Mouse (Mus musculus) ES-CJ7 (cell line): ENCODE data around the gene Brca2.

Experiments used
- DNase-seq: peaks from one replicate; pipeline ENCODE4 v3.0.0; 2011; ENCODE audit warnings: low read depth, low spot score

Gene Brca2

DNA sequence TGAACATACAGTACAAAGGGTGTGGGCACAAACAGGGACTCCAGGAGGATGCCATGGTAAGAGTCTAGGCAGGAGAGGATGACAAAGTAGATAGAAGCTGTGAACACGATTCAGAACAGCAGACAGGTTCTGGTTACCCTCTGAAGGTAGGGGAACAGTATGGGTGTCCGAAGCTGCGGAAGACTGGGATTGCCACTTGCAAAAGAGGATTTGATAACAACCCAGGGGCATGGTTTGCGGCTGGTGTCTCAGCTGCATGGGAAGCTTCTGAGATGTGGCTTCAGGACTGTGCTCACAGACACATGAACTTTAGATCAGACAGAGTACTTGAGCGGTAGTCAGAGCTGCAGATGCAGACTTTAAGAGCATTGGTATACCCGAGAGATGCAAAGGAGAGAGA, 42.0 kb downstream of the Brca2 start:
- DNase-seq, result no peak

DNA sequence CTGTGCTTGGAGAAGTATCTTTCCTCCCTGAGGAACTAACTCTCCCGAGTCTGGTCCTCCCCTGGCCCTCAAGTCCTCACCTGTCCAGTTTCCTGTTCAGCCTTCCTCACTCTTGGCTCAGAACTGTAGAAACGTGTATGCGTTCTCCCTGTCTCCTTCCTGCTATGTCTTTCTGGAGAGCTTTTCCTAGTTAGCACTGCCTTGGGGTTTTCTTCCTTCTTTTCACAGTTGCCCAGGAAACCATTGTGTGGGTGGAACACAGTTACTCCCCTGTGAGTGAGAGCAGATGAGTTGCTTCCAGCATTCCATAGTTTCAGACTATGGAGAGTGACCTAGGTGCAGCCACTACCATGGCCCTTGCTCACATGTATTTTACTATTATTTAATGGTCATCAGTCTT, 43.8 kb downstream of the Brca2 start:
- DNase-seq, result no peak

DNA sequence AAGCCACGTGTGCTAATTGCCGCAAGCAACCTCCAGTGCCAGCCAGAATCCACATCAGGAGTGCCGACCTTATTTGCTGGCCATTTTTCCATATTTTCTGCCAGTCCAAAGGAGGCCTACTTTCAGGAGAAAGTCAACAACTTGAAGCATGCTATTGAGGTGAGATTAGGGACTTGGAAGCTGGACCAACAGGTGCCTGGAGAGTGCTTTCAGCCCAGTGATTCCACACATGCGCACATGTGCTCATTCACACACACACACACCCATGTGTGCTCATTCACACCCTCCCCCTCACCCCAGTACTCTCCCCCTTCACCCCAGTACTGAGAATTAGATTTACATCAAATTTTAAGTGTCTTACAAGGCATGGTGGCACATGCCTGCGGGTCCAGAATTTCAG, 44.5 kb downstream of the Brca2 start:
- no peak for DNase-seq

DNA sequence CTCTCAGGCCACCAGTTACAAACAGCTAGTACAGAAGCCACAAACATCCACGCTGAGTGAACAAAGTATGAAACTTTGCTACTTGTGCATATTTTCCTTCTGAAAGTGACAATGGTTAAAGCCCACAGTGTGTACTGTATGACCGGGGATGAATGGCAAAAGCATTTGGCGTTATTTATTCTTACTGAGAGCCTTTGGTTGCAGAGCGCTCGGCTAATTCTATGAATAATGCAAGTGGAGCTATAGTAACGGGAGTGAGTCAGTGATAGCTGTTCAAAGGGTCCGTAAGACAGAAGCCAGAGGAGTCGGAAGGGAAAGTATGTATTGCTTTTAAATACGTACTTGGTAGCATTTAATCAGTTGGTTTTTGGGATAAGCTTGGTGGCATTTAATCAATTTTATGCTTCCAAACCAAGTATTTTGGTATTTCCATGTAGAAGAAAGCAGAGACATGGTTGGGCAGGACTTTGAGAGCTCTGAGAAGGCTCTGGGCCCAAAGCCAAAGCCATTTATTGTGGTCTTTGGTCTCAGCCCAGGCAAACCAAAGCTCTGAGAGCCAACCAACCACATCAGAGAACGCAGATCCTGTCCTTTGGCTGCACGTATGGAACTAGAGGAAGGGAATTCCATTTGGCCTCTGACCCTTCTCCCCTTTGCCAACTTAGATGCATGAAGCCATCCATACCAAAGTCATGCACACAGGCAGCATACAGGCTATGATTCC, 48.2 kb downstream of the Brca2 start:
- no peak for DNase-seq

DNA sequence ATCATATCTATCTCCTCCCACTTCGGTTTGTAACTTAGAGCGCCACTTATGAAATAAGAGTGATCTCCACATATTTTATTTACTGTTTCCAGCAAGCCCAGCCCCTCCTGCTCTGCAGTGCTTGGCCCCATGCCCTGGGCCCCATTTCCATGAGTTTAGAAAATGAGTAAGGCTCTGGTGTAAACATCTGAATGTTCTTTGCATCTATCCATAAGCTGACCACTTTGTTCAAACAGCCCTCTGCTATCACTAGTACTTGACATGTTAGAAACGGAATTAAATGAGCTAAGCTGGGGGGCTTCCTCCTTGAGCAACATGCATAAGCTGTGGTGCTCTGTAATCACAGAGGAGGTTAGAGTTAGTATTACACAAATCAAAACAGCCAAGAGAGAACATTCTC, 52.0 kb downstream of the Brca2 start:
- no peak for DNase-seq

DNA sequence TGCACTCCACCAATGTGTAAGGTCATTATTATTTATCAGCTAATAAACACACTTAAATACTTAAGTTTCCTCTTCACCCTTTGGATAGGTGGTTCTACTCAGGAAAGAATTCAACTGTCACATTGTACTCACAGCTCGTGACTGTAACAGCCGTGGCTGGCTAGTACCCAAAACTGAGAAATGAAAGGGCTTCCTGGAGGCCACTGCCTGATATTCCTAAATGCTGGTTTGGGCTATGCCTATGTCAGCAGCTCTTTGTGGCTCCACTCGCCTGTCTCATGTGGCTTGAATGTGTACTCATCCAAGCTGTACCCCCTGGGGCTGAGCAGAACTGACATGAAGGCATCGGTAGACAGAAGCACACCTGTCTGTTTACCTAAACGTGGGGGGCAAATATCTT, 52.5 kb downstream of the Brca2 start:
- no peak for DNase-seq

DNA sequence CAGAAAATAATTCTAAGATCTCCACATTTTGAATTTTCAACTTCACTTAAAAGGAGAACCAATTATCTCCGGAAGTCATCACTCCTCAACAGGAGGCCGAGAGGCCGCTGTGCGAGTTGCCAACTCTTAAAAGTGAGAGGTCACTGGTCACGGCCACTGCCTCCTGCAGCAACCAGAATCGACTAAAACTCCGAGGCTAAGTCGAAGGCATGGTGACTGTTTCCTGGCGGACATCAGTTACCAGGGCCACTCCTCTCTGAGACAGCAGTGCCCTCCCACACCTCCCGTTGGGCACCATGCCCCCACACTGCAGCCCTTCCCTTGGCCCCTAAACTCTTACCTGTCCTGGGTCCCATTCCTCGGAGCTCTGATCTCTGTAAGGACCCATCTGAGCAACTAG, 54.4 kb downstream of the Brca2 start:
- no peak for DNase-seq

DNA sequence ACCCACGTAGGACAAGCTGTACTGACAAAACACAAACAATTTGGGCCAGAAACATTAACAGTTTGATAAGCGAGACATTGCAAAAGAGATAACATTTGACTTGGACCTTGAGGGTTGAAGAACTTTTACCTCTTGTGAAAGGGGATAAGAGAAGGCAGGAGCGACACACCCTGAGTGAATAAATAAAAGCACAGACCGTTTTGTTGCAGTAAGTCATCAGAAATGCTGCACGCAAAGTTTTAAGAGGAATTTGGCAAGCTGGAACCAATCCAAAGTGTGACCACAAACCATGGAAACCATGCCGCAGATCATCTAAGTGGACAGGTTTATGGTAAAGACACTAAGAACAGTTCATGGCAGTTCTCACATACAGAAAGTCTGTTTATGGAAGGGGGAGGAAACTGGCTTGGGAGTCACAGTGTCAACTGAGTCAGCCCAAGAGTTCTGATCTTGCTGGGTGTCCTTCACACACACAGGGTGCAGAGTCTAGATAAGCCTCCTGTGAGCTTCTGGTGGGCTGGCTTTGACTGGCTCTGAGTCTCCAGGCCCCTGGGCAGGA, 56.3 kb downstream of the Brca2 start:
- no peak for DNase-seq

DNA sequence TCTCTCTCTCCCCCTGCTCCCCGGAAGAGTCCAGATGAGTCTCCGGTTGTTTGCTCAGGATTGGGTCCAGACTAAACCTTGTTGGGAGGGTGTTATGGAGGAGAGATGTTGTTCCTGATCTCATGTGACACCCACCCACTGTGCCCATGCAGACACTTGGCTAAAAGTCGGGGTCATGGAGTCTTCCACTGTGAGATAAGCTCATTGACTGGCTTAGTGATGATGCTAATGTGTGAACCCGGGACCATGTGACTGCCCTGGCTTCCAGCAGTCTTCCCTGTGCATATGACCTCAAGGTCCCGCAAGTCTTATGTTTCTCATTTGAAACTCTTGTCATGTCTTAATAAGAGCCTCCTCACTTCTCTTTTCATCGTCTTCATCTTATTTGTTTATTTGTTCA, 58.8 kb downstream of the Brca2 start:
- DNase-seq, result no peak

DNA sequence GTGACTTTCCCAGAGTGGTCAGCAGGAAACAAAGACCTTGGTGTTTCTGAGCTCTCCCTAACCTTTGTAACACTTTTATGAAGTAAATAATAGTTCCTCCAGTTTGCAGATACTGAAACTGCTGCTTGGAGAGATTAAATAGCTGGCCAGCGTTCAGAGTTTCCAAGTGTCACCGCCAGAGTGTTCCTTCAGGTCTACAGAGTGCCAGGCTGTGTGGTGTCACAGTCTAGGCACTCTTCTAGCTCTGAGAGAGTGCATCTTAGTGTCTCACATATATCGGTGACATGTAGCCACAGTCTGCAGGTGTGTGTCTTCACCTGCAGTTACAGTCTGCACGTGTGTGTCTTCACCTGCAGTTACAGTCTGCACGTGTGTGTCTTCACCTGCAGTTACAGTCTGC, 60.8 kb downstream of the Brca2 start:
- DNase-seq, result no peak

DNA sequence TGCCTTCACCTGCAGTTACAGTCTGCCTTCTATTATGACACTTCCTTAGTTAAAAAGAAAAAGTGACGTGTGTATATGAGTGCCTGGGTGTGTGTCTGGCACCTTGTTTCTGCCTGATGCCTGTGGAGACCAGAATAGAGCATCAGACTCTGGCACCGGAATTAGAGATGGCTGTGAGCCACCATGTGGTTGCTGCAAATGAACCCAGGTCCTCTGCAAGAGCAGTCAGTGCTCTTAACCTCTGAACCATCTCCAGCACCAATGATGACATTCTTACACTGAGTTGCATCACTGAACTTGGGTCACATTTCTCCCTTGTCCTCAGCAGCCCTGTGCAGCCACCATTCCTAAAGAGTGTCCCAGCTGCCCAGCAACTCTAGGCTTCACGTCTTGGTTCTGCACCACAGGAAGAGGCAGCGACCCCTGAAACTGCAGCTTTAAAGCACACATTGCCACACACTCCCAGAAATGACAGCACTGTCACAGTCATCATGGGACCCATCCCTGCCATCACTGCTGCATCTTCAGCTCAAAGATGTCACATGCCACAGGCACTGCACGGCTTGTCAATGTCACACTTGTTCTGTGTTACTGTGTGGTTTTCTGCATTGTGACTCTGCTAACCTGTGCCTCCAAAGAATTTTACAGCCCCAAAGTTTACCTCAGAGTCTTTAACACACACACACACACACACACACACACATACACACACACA, 61.3 kb downstream of the Brca2 start:
- no peak for DNase-seq

DNA sequence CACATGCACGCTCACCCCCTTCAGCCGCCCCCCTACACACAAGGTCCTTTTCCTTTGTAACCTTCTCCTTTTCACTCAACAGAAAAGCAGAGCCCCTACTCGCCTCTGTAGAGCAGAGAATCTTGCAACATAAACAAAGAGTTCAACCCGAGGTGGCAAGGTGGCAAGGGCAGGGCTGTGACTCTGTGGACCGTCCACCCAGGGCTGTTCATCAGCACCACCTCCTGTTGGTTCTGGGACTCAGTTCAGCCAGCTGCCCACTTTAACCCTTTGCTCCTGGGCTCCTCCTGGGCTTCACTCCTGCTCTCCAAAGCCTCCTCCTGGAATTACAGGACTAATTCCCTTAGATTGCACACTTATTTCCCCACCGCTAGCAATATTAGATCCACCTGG, 61.9 kb downstream of the Brca2 start:
- DNase-seq, result no peak

DNA sequence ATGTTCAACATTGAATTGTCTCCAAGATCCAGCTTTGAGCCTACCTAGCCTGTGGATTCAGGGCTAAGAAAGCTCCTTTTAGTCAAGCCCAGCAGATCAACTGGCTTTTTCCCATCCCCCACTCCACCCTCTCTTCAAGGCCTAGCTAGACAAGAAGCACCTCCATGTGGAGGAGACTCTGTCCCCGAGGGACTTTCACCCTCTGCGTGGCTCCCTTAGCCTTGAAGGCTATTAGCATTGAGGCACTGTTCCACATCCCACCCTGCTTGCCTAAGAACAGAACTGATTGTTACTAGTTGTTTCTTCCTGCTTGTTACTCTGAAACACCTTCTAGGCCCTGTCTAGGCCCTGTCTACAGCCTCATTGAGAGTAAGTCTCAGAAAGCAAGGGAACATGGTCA, 67.5 kb downstream of the Brca2 start:
- DNase-seq, result no peak

DNA sequence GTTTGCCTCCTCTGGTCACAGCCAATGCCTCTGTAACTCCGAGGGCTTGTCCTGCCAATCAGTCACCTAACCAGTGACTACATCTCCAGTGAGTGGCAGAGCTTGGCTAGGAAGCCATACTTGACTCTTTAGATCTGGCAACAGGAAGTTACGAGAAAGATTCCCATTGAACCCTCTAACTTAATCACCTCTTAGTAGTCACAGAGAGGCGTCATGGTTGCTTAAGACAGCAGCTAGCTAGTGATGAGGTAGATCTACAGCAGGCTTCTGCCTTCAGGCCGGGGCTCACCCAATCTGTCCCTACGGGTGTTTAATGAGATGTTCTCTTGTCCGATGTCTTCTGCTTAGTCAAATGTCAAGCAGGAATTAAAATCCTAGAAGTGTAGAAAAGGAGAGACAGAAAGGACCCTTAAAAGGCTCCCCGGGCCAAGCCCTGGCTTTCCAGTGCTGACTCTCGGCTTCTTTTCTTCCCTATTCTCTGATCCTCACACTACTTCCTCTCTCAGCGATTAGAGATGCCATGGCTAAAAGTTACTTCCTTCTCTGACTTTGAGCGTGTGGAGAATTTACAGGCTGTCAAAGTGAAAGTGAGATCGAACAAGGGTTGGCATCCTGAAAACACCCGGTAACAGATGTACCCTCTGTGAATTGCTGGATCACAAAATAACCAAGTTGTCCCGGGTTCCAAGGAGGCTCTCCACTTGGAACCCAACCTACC, 69.9 kb downstream of the Brca2 start:
- no peak for DNase-seq

DNA sequence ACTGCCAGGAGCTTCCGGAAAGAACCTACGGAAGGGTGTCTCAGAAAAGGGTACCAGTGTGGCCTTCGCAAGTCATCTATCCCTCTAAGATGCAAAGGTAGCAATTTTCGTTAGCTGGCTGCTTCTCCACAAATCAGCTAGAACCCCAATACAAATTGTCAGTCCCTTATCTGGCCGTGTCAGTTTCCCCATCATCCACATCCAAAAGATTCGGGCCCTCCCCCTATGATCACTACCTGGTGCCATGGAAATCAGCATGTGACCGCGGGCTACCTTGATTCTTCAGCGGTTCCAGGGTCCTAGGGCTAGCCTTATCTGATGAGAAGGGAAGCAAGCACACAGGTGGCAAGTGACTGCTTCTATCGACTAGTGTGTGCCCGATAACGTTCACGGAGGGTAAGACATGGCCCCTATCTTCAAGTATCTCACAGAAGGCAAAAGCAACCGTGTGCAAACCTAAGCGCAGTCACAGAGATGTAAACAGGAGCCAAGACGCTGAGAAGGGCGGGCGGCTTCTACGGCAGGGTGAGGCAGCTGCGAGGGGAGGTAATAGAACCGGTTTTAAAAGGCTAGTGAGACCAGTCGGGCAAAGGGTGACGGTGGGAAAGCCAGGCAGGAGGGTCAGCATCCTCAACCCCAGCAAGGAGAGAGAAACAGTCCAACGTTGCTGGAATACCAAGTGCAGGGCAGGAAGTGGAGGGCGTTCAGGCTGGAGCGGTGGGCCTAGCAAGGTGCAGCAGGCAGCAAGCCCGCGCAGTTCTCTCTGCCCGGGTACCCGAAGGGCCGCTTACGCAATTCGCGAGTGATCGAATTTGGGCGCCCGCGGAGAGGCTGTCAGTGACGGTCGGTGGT, 70.7 kb downstream of the Brca2 start:
- DNase-seq, result peak; percentile 23

DNA sequence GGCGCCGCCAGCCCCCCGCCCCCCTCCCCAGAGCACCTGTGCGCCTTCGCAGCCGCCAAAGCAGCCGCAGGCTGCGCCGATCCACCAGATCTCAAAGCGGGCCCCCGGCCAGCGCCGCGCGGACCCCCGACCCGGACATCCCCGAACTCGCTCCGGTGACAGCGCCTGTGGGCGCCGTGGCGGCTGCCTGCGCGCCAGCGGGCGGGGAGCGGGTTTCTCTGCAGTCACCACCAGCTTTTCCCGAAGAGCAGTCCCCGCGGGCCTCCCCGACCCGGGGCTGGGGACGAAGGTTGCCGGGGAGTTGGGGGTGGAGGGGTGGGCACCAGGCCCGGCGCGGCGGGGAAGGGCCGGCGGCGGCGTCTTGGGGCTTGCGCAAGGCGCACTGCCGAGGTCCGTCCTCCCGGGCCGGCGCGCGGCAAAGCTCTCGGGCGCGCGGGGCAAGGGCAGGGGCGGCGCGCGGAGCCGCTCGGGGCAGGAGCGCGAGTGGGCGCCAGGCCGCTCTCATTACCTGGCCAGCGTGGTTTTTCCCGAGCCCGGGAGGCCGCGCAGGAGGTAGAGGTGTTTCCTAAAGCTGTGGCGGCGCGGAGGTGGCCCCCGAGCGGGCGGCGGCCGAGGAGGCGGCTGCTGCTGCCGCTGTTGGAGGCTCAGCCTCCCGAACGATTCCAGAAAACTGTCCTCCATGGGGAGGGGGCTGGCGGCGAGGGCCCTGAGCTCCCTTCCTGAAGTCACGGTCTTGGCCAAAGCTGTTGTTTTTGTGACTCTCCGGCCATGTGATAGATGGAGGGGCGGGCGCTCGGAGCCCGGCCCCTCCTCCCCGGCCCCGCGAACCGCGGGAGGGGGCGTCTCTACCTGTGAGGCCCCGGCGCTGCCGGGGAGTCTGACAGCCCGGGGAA, 71.6 kb downstream of the Brca2 start:
- DNase-seq, result peak; percentile 32

DNA sequence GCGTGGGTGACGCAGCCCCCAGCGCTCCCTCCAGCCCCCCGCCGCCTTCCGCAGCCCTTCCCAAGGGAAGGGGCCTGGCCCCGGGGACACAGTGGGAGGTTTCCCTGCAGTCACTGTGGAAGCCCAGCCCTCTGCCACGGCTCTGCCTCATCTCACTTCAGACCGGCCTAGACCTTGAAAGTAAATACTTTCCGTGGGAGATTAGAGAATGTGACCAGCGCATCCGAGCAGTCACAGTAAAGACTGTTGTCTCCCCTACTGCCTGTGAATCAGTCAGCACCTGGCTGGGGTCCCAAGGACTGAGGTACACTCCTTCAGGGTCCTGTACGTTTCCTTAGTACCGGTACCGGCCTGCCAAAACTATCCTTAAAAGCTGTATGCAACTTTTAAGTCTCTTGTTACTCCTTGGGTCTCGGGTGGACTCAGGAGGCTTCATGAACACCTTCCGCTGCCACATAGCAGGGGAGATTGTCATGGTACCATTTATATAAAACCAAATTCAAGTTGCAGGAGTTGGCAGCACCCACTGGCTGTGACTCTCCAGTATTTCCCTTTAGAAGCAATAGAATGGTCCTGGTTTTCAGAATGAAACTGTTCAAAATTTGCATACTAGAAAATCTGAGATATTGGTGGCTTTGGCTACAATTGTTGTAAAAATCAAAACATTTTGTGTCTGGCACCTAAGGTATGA, 72.4 kb downstream of the Brca2 start:
- DNase-seq, result peak; percentile 23

DNA sequence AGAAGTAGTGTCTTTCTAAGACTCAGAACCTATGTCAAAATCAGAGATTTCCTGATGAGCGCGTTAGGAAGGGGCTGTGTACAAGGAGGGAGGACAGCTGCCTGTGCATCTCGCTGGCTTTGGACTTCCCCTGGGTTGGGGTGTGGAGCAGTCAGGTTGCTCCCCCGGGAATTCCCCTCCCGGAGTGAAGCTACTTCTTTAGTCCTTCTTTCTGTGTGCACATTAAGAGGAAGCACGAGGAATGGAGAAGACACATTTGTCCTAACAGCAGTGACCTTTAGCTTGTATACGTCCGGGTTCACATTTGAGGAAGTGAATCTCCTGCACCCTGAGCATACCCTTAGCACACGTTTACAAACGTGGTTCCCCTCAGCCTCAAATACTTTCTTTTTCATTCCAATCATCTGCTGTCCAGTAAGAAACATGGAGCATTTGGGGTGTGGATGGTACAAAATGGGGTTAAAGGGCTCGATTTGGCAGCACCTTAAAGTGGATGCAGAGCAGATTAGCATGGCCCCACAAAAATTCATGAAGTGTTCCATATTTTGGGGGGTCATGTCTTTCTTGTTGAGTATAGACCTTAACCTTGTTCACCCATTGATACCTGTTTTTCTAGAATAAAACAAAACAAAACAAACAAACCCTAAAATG, 73.1 kb downstream of the Brca2 start:
- no peak for DNase-seq

DNA sequence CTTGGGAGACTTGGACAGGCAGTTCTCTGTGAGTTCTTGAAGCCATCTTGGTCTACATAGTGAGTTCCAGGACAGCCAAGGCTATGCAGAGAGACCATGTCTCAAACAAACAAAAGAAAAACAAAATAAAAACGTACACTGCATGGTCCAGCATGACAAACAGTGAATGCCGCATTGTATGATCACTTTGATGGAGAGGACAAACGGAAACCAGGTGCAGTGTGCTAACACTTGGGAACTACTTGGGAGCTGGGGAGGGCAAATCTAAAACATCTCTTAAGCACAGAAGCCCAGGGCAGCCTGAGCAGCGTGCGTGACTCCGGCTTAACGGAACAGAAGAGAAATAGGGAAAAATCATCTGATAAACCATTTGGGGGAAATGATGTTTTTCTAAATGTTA, 74.7 kb downstream of the Brca2 start, which contains the start of gene N4bp2l1:
Gene N4bp2l1 (minus strand): TSS at position 101 of the 400 bp plus-strand sequence.
- DNase-seq, result no peak
